Mouse (Mus musculus) myocyte (in vitro differentiated cells): Measurements from ENCODE around the gene Saa2. TPM values are rescaled to one million over a fixed set of nuclear protein-coding genes. Genes with fewer than 3 reads are reported as not detected.
A peak's percentile ranks its signal among the peaks of the same experiment; 100 is the strongest.
"Not testable (repeated sequence)": the region's sequence is repeated elsewhere in the genome, so short reads cannot be mapped to it uniquely, and the experiment has no call there.

ENCODE experiments used
- H3K27me3 ChIP-seq: one replicate; pipeline ENCODE4 v1.6.1; 2011; ENCODE audit not compliant: control insufficient read depth, insufficient read depth, insufficient read length
- H3K36me3 ChIP-seq: one replicate; pipeline ENCODE4 v1.6.1; 2011; ENCODE audit not compliant: control insufficient read depth, insufficient read depth
- H3K4me2 ChIP-seq: one replicate; pipeline ENCODE4 v1.6.1; 2011; ENCODE audit warnings: low read depth, control low read depth
- H3K4me3 ChIP-seq: one replicate; pipeline ENCODE4 v1.5.1; 2011; ENCODE audit warnings: mild to moderate bottlenecking, control low read depth, moderate library complexity
- H3K79me2 ChIP-seq: one replicate; pipeline ENCODE4 v1.6.1; 2011; ENCODE audit not compliant: control insufficient read depth, insufficient read depth
- H3ac ChIP-seq: one replicate; pipeline ENCODE4 v1.6.1; 2011; ENCODE audit not compliant: control insufficient read depth, insufficient read length
- CEBPB ChIP-seq: IDR thresholded peaks from 2 replicates; pipeline ENCODE4 v1.6.1; 2011; ENCODE audit warnings: mild to moderate bottlenecking, moderate library complexity; ENCODE audit not compliant: poor library complexity, insufficient read depth, severe bottlenecking
- E2F4 ChIP-seq: IDR thresholded peaks from one replicate; pipeline ENCODE4 v1.6.1; 2011; ENCODE audit warnings: mild to moderate bottlenecking, control low read depth, moderate library complexity; ENCODE audit not compliant: insufficient read depth
- MAX ChIP-seq: IDR thresholded peaks from one replicate; pipeline ENCODE4 v1.6.1; 2011; ENCODE audit warnings: low read depth, mild to moderate bottlenecking, control low read depth
- MYOD1 ChIP-seq, 3 experiments: IDR thresholded peaks; one replicate each; pipeline ENCODE4 v1.6.1; 2011; ENCODE audit warnings: control low read depth in 2 of 3, low read depth in 2 of 3, mild to moderate bottlenecking in 2 of 3, moderate library complexity in 1 of 3; ENCODE audit not compliant: insufficient read length in 2 of 3, control insufficient read depth in 1 of 3
- MYOG ChIP-seq, 3 experiments: IDR thresholded peaks; one replicate each; pipeline ENCODE4 v1.6.1; 2011; ENCODE audit warnings: control low read depth in 2 of 3, low read depth in 2 of 3, mild to moderate bottlenecking in 2 of 3; ENCODE audit not compliant: insufficient read length in 2 of 3, control insufficient read depth in 1 of 3, insufficient read depth in 1 of 3
- POLR2A ChIP-seq: IDR thresholded peaks from one replicate; pipeline ENCODE4 v1.6.1; 2011; ENCODE audit warnings: low read depth, mild to moderate bottlenecking, control low read depth, moderate library complexity; ENCODE audit not compliant: insufficient read length
- POLR2AphosphoS2 ChIP-seq: IDR thresholded peaks from one replicate; pipeline ENCODE4 v1.6.1; 2011; ENCODE audit warnings: low read depth, control low read depth; ENCODE audit not compliant: insufficient read length
- REST ChIP-seq: IDR thresholded peaks from one replicate; pipeline ENCODE4 v1.6.1; 2011; ENCODE audit warnings: mild to moderate bottlenecking, control low read depth, moderate library complexity; ENCODE audit not compliant: insufficient read depth, insufficient read length
- SRF ChIP-seq: IDR thresholded peaks from one replicate; pipeline ENCODE4 v1.6.1; 2011; ENCODE audit warnings: low read depth; ENCODE audit not compliant: control insufficient read depth, insufficient read length
- TCF12 ChIP-seq: IDR thresholded peaks from one replicate; pipeline ENCODE4 v1.6.1; 2011; ENCODE audit warnings: mild to moderate bottlenecking, control low read depth; ENCODE audit not compliant: poor library complexity, insufficient read depth, severe bottlenecking
- TCF3 ChIP-seq: IDR thresholded peaks from one replicate; pipeline ENCODE4 v1.6.1; 2011; ENCODE audit warnings: low read depth, control low read depth; ENCODE audit not compliant: insufficient read length
- USF1 ChIP-seq: IDR thresholded peaks from one replicate; pipeline ENCODE4 v1.6.1; 2011; ENCODE audit warnings: low read depth, mild to moderate bottlenecking, control low read depth, moderate library complexity
- polyA plus RNA-seq: library from polyadenylated mRNA; unstranded; fragments of >200 nt; fragmentation: generic; extraction: Trizol; gene quantifications from one replicate; pipeline ENCODE4 v1.2.1, GENCODE M21; 2012; ENCODE audit warnings: missing spikeins

Saa2 gene
- polyA plus RNA-seq, 1 experiment: not detected

- no peak for TF ChIP-seq MAX
- TF ChIP-seq E2F4: no peak
- TF ChIP-seq TCF3: no peak
- no peak for TF ChIP-seq TCF12
- TF ChIP-seq SRF: no peak
- TF ChIP-seq MYOD1 (IDR thresholded peaks at IDR 0.05; ENCODE audit: control insufficient read depth in 1 of 3, insufficient read length in 2 of 3, low read depth in 2 of 3): no peak
- no peak for TF ChIP-seq MYOG (IDR thresholded peaks at IDR 0.05; ENCODE audit: control insufficient read depth in 1 of 3, insufficient read depth in 1 of 3, insufficient read length in 2 of 3, low read depth in 2 of 3)
- no peak for TF ChIP-seq CEBPB
- TF ChIP-seq POLR2A: no peak
- no peak for TF ChIP-seq USF1
- no peak for TF ChIP-seq POLR2AphosphoS2
- no peak for TF ChIP-seq REST
- H3K27me3 ChIP-seq: no peaks in the 10 kb centered on the region
- H3K4me3 ChIP-seq: no peak overlapping the region
- no peak overlapping the region for H3ac ChIP-seq
- H3K36me3 ChIP-seq: no peaks in the 10 kb centered on the region
- no peak overlapping the region for H3K4me2 ChIP-seq
- H3K79me2 ChIP-seq: no peaks in the 10 kb centered on the region
These were observed 12.8 kb upstream of the Saa2 start for GRCm38 (mm10) chr7:46738561-46739460.

DNA sequence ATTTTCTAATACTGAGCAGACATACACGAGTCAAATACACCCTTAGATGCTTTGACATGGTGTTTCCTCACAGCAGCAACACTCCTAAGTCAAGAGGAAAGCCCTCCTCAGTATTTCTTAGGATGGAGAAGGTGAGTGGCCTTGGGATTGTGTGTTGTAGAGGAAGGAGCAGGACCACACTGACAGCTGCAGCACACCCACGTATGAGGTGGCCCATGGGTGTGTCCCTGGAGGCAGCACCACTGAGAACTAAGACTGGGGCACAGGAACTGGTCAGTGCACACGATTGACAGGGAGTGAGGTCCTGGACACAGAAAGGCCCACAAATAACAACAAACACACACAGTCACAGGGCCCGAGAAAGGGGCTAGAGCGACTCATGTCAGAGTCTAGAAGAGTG lies 11.5 kb upstream of the Saa2 start:
- not testable (repeated sequence) for H3K4me3 ChIP-seq, H3K79me2 ChIP-seq, H3K36me3 ChIP-seq, H3K4me2 ChIP-seq, H3K27me3 ChIP-seq, H3ac ChIP-seq
- peak in 2 of 3 experiments; percentile 41 to 78 for TF ChIP-seq MYOD1 (IDR thresholded peaks at IDR 0.05; ENCODE audit: control insufficient read depth in 1 of 3, insufficient read length in 2 of 3, low read depth in 2 of 3)
- peak in 1 of 3 experiments; percentile 66 for TF ChIP-seq MYOG (IDR thresholded peaks at IDR 0.05; ENCODE audit: control insufficient read depth in 1 of 3, insufficient read depth in 1 of 3, insufficient read length in 2 of 3, low read depth in 2 of 3)

DNA sequence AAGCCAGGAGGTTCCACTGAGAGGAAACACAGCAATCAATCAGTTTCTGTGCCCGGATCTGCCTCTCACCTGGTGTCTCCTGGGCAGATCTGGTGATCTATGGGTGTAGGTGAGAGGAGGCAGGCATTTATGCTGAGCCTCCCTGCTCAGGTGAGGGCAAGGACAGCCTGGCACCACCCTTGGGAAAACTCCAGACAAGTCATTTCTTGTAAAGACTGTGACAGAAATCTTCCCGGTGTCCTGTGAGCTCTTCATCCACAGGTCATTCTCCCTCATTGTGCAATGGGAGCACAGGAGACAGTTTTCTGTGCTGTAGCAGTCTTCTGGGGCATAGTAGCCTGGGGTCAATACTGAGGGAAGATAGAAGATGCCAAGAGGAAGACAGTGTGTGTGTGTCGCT lies 8.7 kb upstream of the Saa2 start, which contains the start of gene Saa1:
Gene Saa1 (minus strand): TSS at position 101 of the 400 bp plus-strand sequence.
- not testable (repeated sequence) for H3K79me2 ChIP-seq, H3K27me3 ChIP-seq, H3K4me2 ChIP-seq, H3K4me3 ChIP-seq, H3ac ChIP-seq, H3K36me3 ChIP-seq

DNA sequence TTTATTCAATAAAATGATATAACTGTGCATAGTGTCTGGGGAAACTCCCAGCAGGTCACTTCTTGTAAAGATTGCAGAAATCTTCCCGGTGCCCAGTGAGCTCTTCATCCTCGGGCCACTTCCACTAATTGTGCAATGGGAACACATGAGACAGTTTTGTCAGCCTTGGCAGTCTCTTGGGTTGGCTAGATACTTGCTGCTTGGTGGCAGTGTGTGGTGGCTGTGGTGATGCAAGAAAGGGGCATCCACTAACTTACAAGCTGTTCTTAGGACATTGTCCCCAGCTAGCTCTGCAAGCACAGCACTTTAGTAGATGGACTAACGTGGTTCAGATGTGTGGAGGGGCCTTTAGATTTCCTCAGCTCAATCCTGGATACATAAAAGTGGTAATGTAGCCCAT lies 5.8 kb upstream of the Saa2 start:
- H3K27me3 ChIP-seq: no peaks in the 10 kb centered on the region
- H3K4me3 ChIP-seq: no peak overlapping the region
- no peaks in the 10 kb centered on the region for H3K79me2 ChIP-seq
- no peak overlapping the region for H3K4me2 ChIP-seq
- no peak overlapping the region for H3ac ChIP-seq
- no peak for TF ChIP-seq MYOG (IDR thresholded peaks at IDR 0.05; ENCODE audit: control insufficient read depth in 1 of 3, insufficient read depth in 1 of 3, insufficient read length in 2 of 3, low read depth in 2 of 3)
- TF ChIP-seq TCF12: no peak
- no peak for TF ChIP-seq POLR2A
- TF ChIP-seq MYOD1 (IDR thresholded peaks at IDR 0.05; ENCODE audit: control insufficient read depth in 1 of 3, insufficient read length in 2 of 3, low read depth in 2 of 3): no peak
- no peak for TF ChIP-seq MAX
- TF ChIP-seq REST: no peak
- TF ChIP-seq POLR2AphosphoS2: no peak
- no peak for TF ChIP-seq E2F4
- H3K36me3 ChIP-seq: no peaks in the 10 kb centered on the region

- Histone ChIP-seq H3K79me2 (no peaks in the 10 kb centered on the region), H3K36me3 (no peaks in the 10 kb centered on the region), H3K4me3 (no peak overlapping the region), H3K27me3 (no peaks in the 10 kb centered on the region), H3ac (no peak overlapping the region), H3K4me2 (no peak overlapping the region)
- TF ChIP-seq REST (no peak), POLR2AphosphoS2 (no peak), MYOG (IDR thresholded peaks at IDR 0.05; ENCODE audit: control insufficient read depth in 1 of 3, insufficient read depth in 1 of 3, insufficient read length in 2 of 3, low read depth in 2 of 3) (no peak), CEBPB (no peak), POLR2A (no peak), E2F4 (no peak), TCF12 (no peak), TCF3 (no peak), MAX (no peak), USF1 (no peak), MYOD1 (IDR thresholded peaks at IDR 0.05; ENCODE audit: control insufficient read depth in 1 of 3, insufficient read length in 2 of 3, low read depth in 2 of 3) (no peak), SRF (no peak)
These were observed 5.2 kb upstream of the Saa2 start for GRCm38 (mm10) chr7:46746381-46746780.
